Mouse (Mus musculus) liver, embryonic 11.5 days (tissue): Measurements from ENCODE around the gene Psmb2. TPM values are rescaled to one million over a fixed set of nuclear protein-coding genes. Genes with fewer than 3 reads are reported as not detected.
A peak's percentile ranks its signal among the peaks of the same experiment; 100 is the strongest.

Experiments used
- ATAC-seq: fragments of 200-750 bp; cut with Nextera tagmentation; replicated peaks from 2 replicates; pipeline ENCODE4 v1.8.0; 2017; ENCODE audit warnings: moderate number of reproducible peaks, mild to moderate bottlenecking, moderate TSS enrichment, moderate library complexity; ENCODE audit not compliant: low FRiP score
- DNase-seq: peaks from one replicate; pipeline ENCODE4 v3.0.0-alpha.2; 2017; ENCODE audit warnings: low spot score
- H3K27ac ChIP-seq: fragments of 300-500 bp; sonication (generic); 2 replicates; pipeline ENCODE4 v1.5.1; 2014; ENCODE audit warnings: mild to moderate bottlenecking, low read depth, low read length, control low read depth
- H3K27me3 ChIP-seq: fragments of 300-500 bp; sonication (generic); replicated peaks from 2 replicates; pipeline ENCODE4 v1.6.1; 2014; ENCODE audit warnings: low read length, mixed read lengths; ENCODE audit not compliant: control insufficient read depth, insufficient read depth
- H3K36me3 ChIP-seq: fragments of 300-500 bp; sonication (generic); 2 replicates; pipeline ENCODE4 v1.6.1; 2014; ENCODE audit warnings: mild to moderate bottlenecking, low read length, moderate library complexity, mixed read lengths; ENCODE audit not compliant: control insufficient read depth, insufficient read depth
- H3K4me1 ChIP-seq: fragments of 300-500 bp; sonication (generic); replicated peaks from 2 replicates; pipeline ENCODE4 v1.6.1; 2014; ENCODE audit warnings: low read length, mixed read lengths; ENCODE audit not compliant: control insufficient read depth, insufficient read depth
- H3K4me2 ChIP-seq: fragments of 300-500 bp; sonication (generic); 2 replicates; pipeline ENCODE4 v1.6.1; 2014; ENCODE audit warnings: mild to moderate bottlenecking, control low read depth, moderate library complexity
- H3K4me3 ChIP-seq: fragments of 300-500 bp; sonication (generic); 2 replicates; pipeline ENCODE4 v1.5.1; 2014; ENCODE audit warnings: low read depth, low read length, control low read depth
- H3K9ac ChIP-seq: fragments of 300-500 bp; sonication (generic); 2 replicates; pipeline ENCODE4 v1.6.1; 2014; ENCODE audit warnings: low read depth, low read length, control low read depth
- H3K9me3 ChIP-seq: fragments of 300-500 bp; sonication (generic); 2 replicates; pipeline ENCODE4 v1.6.1; 2016; ENCODE audit warnings: low read length, inconsistent platforms, mixed read lengths; ENCODE audit not compliant: control insufficient read depth
- WGBS: fragments of 180-500 bp; shearing (Covaris S2); extraction: QIAGEN DNeasy Blood & Tissue Kit; methylation state at CpG from one replicate; pipeline ENCODE4 v1.1.7; 2014; 5-methylcytosine and 5-hydroxymethylcytosine counted together
- polyA plus RNA-seq: library from polyadenylated mRNA; unstranded; fragments of >200 nt; fragmentation: Nextera tagmentation; extraction: Ambion mirVana; gene quantifications from 2 replicates; pipeline ENCODE4 v1.2.1, GENCODE M21; 2014

The Psmb2 gene
- polyA plus RNA-seq, 1 experiment from 2014 or later, result 535 TPM

- H3K9ac ChIP-seq, result no peak overlapping the region
- no peaks in the 10 kb centered on the region for H3K9me3 ChIP-seq
- ATAC-seq (no peak), DNase-seq (no peak)
- no peak overlapping the region for H3K4me2 ChIP-seq
- no peak overlapping the region for H3K27ac ChIP-seq
- H3K4me3 ChIP-seq, result no peak overlapping the region
- H3K27me3 ChIP-seq, result no peaks in the 10 kb centered on the region
- WGBS, result 81% methylated on average over 10 of the region's 10 CpGs
- H3K36me3 ChIP-seq, result no peaks in the 10 kb centered on the region
- no peaks in the 10 kb centered on the region for H3K4me1 ChIP-seq
These were observed 33.0 kb upstream of the Psmb2 start for GRCm38 (mm10) chr4:126644333-126644963.

DNA sequence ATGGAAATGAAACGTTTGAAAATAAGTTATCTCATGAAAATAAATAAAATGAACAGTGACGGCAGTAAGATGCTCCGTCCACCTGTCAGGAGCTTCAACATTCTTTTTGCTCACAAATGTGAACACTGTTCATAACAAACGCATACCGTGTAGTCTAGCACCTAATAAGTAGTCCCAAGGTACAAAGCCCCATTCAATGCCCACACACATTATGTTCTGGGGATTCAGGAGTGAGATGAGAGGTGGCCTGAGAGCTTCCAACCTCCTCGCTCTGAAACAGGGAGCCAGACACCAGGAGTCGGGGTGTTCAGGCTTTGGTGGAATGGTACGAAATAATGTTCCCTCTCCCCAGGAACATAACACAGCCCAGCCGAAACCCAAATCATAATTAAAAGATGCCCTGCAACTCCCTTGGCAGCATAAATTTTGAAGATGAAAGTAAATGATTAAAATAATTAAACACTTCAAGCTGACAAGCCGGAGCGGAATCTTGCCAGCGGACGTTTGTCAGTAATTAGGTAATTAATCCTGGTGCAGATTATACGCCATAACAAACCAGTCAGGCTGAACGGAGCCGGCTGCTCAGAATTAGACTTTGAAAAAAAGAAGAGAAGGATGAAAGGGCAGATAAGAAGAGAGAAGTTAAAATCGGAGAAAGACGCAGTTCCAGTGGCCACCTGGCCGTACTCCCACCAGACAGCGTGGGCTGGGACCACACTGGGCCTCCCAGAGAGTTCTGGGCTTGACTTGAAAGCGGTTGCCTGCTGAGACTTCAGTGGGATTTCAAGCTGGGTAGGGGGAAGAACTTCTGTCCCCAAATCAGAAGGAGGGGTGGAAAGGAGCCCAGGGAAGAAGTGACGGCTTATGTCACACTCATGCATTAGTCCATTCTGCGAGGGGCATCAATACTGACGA, 29.2 kb upstream of the Psmb2 start:
- Histone ChIP-seq H3K4me3 (no peak overlapping the region), H3K27me3 (0 out of 2 replicates have a peak, but pooled peaks cover 2% of the 10 kb centered on the region), H3K9ac (no peak overlapping the region), H3K9me3 (no peaks in the 10 kb centered on the region), H3K4me2 (no peak overlapping the region), H3K27ac (no peak overlapping the region), H3K36me3 (no peaks in the 10 kb centered on the region), H3K4me1 (no peaks in the 10 kb centered on the region)
- DNase-seq (no peak), ATAC-seq (no peak)
- 58% methylated on average over 24 of the region's 24 CpGs for WGBS

DNA sequence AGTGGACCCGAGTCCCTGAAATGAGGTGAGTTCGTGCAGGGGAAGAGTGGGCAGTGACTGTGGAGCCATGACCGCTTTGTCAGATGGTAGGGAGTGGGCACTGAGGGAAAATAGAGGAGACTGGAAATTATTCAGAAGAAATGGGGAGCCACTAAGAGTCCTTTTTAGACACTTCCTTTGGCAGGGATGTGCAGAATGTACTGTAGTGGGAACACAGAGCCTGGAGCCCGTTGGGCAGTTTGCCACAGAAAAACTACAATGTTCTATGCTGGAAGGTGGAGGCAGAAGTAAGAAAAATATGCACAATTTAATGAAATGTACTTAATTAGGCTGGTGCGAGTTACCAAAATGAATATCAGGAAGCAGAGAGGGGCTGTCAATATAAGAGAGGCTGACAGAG, 24.3 kb upstream of the Psmb2 start:
- Histone ChIP-seq H3K36me3 (no peaks in the 10 kb centered on the region), H3K9ac (no peak overlapping the region), H3K27ac (no peak overlapping the region), H3K9me3 (no peaks in the 10 kb centered on the region), H3K4me1 (no peaks in the 10 kb centered on the region), H3K4me3 (no peak overlapping the region), H3K27me3 (0 out of 2 replicates have a peak, but pooled peaks cover 2% of the 10 kb centered on the region), H3K4me2 (no peak overlapping the region)
- 75% methylated on average over 5 of the region's 5 CpGs for WGBS
- ATAC-seq (no peak), DNase-seq (no peak)

GRCm38 (mm10) chr4:126655356-126655755, 22.1 kb upstream of the Psmb2 start:
- WGBS, result 9% methylated on average over 9 of the region's 9 CpGs
- DNase-seq (peak; percentile 61), ATAC-seq (peak; percentile 58; the same call in 1 of the 2 replicates)
- Histone ChIP-seq H3K4me2 (no peak overlapping the region), H3K4me3 (no peak overlapping the region), H3K27me3 (0 out of 2 replicates have a peak, but pooled peaks cover 2% of the 10 kb centered on the region), H3K27ac (no peak overlapping the region), H3K9ac (no peak overlapping the region), H3K4me1 (no peaks in the 10 kb centered on the region), H3K9me3 (no peaks in the 10 kb centered on the region), H3K36me3 (no peaks in the 10 kb centered on the region)

GRCm38 (mm10) chr4:126661249-126661648, 16.2 kb upstream of the Psmb2 start:
- WGBS, result 73% methylated on average over 7 of the region's 7 CpGs

GRCm38 (mm10) chr4:126667075-126667474, 10.4 kb upstream of the Psmb2 start:
- H3K27ac ChIP-seq, result no peak overlapping the region
- no peak overlapping the region for H3K4me3 ChIP-seq
- no peaks in the 10 kb centered on the region for H3K4me1 ChIP-seq
- no peak overlapping the region for H3K4me2 ChIP-seq
- H3K9me3 ChIP-seq, result no peaks in the 10 kb centered on the region
- WGBS, result 82% methylated on average over 2 of the region's 2 CpGs
- no peaks in the 10 kb centered on the region for H3K27me3 ChIP-seq
- no peaks in the 10 kb centered on the region for H3K36me3 ChIP-seq
- H3K9ac ChIP-seq, result no peak overlapping the region
- no peak for ATAC-seq
- no peak for DNase-seq

More at GRCm38 (mm10) chr4:126661249-126661648, 16.2 kb upstream of the Psmb2 start:
- no peak overlapping the region for H3K9ac ChIP-seq
- H3K27me3 ChIP-seq, result no peaks in the 10 kb centered on the region
- ATAC-seq, result no peak
- H3K9me3 ChIP-seq, result no peaks in the 10 kb centered on the region
- H3K36me3 ChIP-seq, result no peaks in the 10 kb centered on the region
- no peak overlapping the region for H3K4me2 ChIP-seq
- H3K4me1 ChIP-seq, result no peaks in the 10 kb centered on the region
- H3K27ac ChIP-seq, result no peak overlapping the region
- H3K4me3 ChIP-seq, result no peak overlapping the region
- DNase-seq, result no peak

GRCm38 (mm10) chr4:126682298-126682697, 4.9 kb downstream of the Psmb2 start:
- peaks cover 16% of the 10 kb centered on the region for H3K36me3 ChIP-seq
- H3K4me2 ChIP-seq, result peak overlapping the region; percentile 51
- DNase-seq (no peak), ATAC-seq (peak; percentile 70)
- H3K4me3 ChIP-seq, result no peak overlapping the region
- H3K9me3 ChIP-seq, result no peaks in the 10 kb centered on the region
- no peak overlapping the region for H3K9ac ChIP-seq
- peaks cover 14% of the 10 kb centered on the region for H3K4me1 ChIP-seq
- 44% methylated on average over 5 of the region's 5 CpGs for WGBS
- no peaks in the 10 kb centered on the region for H3K27me3 ChIP-seq
- H3K27ac ChIP-seq, result 0 out of 2 replicates have a peak overlapping the region, but pooled peaks have one; percentile 38

DNA sequence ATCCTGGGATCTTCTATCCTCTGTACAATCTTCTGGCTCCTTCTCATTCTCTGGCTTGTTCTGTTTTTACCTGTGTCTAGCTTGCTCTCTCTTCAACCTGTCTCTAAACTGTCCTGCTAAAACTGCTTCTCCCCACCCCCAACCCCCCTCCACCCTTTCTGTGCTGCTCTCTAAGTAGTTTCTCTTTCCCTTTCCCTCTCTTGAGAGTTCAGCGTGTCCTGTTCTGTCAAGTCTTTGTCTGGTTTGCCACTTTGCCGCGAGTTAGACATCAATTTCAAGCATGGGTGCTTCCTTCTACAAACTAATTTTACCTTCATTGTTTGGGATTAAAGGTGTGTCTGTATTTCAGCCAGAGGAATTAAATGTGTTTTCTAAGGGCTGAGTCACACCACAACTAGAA, 5.7 kb downstream of the Psmb2 start:
- 87% methylated on average over 3 of the region's 3 CpGs for WGBS
- no peak for DNase-seq
- peak overlapping the region; percentile 72 for H3K27ac ChIP-seq
- peaks cover 20% of the 10 kb centered on the region for H3K36me3 ChIP-seq
- H3K4me2 ChIP-seq, result peak overlapping the region; percentile 55
- H3K9me3 ChIP-seq, result no peaks in the 10 kb centered on the region
- no peaks in the 10 kb centered on the region for H3K27me3 ChIP-seq
- no peak for ATAC-seq
- H3K4me1 ChIP-seq, result peaks cover 14% of the 10 kb centered on the region
- 0 out of 2 replicates have a peak overlapping the region, but pooled peaks have one; percentile 7 for H3K4me3 ChIP-seq
- H3K9ac ChIP-seq, result 0 out of 2 replicates have a peak overlapping the region, but pooled peaks have one; percentile 15
